Mouse (Mus musculus): ENCODE data around the gene Pcp4. TPM values are rescaled to one million over a fixed set of nuclear protein-coding genes. Genes with fewer than 3 reads are reported as not detected.

Gene Pcp4
- polyA plus RNA-seq, 1 experiment from 2014 or later = 13.8 TPM

DNA sequence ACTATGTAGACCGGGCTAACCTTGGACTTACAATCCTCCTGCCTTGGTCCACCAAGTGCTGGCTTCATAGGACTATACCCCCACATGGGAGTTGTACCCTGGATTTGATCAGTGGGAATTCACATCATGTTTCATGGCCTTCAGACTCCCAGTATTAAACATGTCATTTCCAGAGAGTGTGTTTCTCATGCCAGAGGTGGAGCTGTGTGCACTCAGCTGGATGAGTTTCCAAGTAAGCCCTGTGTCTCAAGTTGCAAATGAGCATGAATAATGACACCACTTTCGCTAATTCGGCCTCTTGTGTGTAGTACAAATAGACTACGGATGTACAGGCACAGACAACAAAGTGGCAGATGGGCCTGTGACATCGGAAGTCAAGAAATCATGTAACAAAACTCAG, 20.6 kb downstream of the Pcp4 start:
- H3K27ac ChIP-seq (replicated peaks) = no peak overlapping the region
- no peak overlapping the region for H3K4me3 ChIP-seq (replicated peaks)
- H3K27me3 ChIP-seq = no peaks in the 10 kb centered on the region
- 68% methylated on average over 5 of the region's 5 CpGs for WGBS
- no peak overlapping the region for H3K4me2 ChIP-seq (replicated peaks)
- no peak overlapping the region for H3K9ac ChIP-seq
- ATAC-seq (ENCODE audit: insufficient number of reproducible peaks, low FRiP score, low TSS enrichment, low read depth) = no peak
- H3K36me3 ChIP-seq = no peaks in the 10 kb centered on the region
- no peaks in the 10 kb centered on the region for H3K9me3 ChIP-seq (replicated peaks)
- no peaks in the 10 kb centered on the region for H3K4me1 ChIP-seq

DNA sequence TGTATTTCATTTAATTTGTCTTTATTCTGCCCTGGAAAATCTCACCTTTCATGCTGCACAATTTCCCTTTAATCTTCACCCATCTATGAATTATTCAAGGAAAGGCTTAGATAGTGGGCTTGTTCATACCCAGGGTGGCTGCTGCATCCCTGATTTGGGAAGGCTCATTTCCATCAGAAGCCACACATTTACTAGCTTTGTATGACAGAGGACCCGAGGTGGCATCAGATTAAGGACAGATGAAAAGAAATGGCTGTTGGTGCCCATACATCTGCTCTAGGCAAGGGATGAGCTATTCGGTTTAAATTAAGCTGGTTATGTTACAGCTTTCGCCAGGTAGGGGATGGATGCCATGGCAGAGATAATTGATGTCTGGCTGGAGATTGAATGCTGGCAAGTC, 24.1 kb downstream of the Pcp4 start:
- no peak overlapping the region for H3K4me2 ChIP-seq (replicated peaks)
- H3K9me3 ChIP-seq (replicated peaks) = no peaks in the 10 kb centered on the region
- no peak for ATAC-seq (ENCODE audit: insufficient number of reproducible peaks, low FRiP score, low TSS enrichment, low read depth)
- no peak overlapping the region for H3K4me3 ChIP-seq (replicated peaks)
- no peaks in the 10 kb centered on the region for H3K36me3 ChIP-seq
- no peak overlapping the region for H3K9ac ChIP-seq
- H3K4me1 ChIP-seq = no peaks in the 10 kb centered on the region
- 75% methylated on average over 3 of the region's 3 CpGs for WGBS
- H3K27me3 ChIP-seq = no peaks in the 10 kb centered on the region
- H3K27ac ChIP-seq (replicated peaks) = no peak overlapping the region

DNA sequence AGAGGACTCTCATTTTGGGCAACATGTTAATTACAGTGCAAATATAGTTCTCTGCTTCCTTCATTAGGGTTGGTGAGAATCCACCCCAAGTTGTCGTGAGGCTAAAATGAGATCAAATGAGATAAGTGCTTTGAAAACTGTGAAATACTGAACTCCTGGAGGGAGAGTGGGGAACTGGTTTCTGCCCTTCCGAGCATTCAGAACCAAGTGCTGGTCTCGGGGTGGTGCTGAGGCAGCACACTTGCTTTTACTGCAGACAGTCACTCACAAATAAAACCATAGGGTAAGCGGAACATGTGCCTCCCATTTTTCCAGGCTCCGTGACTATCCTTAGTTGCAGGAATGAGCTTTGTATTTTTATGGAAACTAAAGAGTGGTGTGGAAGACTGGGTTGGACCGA, 26.7 kb downstream of the Pcp4 start:
- ATAC-seq (ENCODE audit: insufficient number of reproducible peaks, low FRiP score, low TSS enrichment, low read depth) = no peak
- WGBS = 62% methylated on average over 6 of the region's 6 CpGs
- no peak overlapping the region for H3K4me3 ChIP-seq (replicated peaks)
- H3K4me1 ChIP-seq = no peaks in the 10 kb centered on the region
- no peaks in the 10 kb centered on the region for H3K36me3 ChIP-seq
- no peak overlapping the region for H3K9ac ChIP-seq
- H3K4me2 ChIP-seq (replicated peaks) = no peak overlapping the region
- no peaks in the 10 kb centered on the region for H3K9me3 ChIP-seq (replicated peaks)
- H3K27ac ChIP-seq (replicated peaks) = no peak overlapping the region
- H3K27me3 ChIP-seq = peaks cover 3% of the 10 kb centered on the region; the same call in 1 of the 2 replicates

DNA sequence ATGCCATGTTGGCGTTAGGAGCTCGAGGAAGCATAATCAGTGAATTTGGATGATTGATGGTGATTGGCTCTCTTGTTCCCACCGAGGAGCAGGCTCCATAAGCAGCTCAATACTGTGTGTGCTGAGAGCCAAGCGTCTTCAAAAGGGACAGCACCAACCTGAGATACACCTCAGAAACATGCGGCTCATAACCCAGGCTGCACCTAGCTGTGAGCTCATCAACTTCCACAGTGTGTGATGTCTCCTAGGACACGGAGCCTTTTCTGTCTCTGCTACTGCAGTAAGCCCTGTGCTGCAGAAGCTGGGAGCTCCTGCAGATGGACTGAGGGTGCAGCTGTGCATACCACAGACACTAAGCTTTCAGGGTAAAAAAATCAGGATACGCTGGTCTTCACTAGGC, 31.5 kb downstream of the Pcp4 start:
- Histone ChIP-seq H3K36me3 (no peaks in the 10 kb centered on the region), H3K9me3 (replicated peaks) (no peaks in the 10 kb centered on the region), H3K27me3 (peaks cover 3% of the 10 kb centered on the region; the same call in 1 of the 2 replicates), H3K27ac (replicated peaks) (no peak overlapping the region), H3K4me1 (no peaks in the 10 kb centered on the region), H3K9ac (no peak overlapping the region), H3K4me2 (replicated peaks) (no peak overlapping the region), H3K4me3 (replicated peaks) (no peak overlapping the region)
- 68% methylated on average over 7 of the region's 7 CpGs for WGBS
- ATAC-seq (ENCODE audit: insufficient number of reproducible peaks, low FRiP score, low TSS enrichment, low read depth) = no peak

DNA sequence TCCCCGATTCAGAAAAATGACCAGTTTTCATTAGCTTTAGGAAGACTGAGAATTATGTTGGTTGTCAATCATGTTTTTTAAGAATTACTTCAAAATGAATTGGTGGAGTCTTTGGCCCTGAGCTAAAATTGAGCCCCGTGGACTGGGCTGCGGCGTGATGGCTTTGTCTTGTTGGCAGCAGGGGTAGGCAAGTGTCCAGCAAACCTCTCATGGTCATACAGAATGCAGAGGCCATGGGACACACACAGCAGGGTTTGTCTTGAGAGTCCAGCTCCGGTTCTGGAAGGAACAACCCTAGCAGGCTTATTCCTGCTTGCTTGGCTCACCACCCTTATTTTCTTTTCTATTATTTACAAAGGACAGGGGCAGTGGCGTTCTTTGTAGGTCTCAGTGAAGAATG, 33.8 kb downstream of the Pcp4 start:
- ATAC-seq (ENCODE audit: insufficient number of reproducible peaks, low FRiP score, low TSS enrichment, low read depth) = no peak
- Histone ChIP-seq H3K9me3 (replicated peaks) (no peaks in the 10 kb centered on the region), H3K27me3 (peaks cover 3% of the 10 kb centered on the region; the same call in 1 of the 2 replicates), H3K36me3 (no peaks in the 10 kb centered on the region), H3K27ac (replicated peaks) (no peak overlapping the region), H3K4me3 (replicated peaks) (no peak overlapping the region), H3K9ac (no peak overlapping the region), H3K4me2 (replicated peaks) (no peak overlapping the region), H3K4me1 (no peaks in the 10 kb centered on the region)
- WGBS = 82% methylated on average over 6 of the region's 6 CpGs

DNA sequence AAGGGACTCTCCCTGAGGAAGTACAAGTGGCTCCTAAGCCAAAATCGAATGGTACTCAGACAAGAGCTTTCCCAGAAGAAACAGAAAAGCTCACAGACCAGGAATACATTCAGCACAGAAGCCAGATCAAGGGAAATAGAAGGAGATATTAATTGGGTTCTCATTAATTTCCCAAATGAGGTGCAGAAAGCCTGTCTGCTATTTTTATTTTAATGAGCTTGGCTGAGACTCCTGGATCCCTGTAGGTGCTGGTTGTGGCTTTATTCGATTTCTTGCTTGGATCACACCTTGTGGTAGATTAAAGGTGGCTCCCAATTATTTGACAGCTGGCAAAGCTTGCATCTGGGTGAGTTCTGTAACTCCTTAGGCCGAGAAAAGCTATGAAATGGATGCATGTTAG, 35.2 kb downstream of the Pcp4 start:
- Histone ChIP-seq H3K4me2 (replicated peaks) (no peak overlapping the region), H3K27me3 (peaks cover 3% of the 10 kb centered on the region; the same call in 1 of the 2 replicates), H3K4me1 (no peaks in the 10 kb centered on the region), H3K9ac (no peak overlapping the region), H3K27ac (replicated peaks) (no peak overlapping the region), H3K36me3 (no peaks in the 10 kb centered on the region), H3K4me3 (replicated peaks) (no peak overlapping the region), H3K9me3 (replicated peaks) (no peaks in the 10 kb centered on the region)
- no peak for ATAC-seq (ENCODE audit: insufficient number of reproducible peaks, low FRiP score, low TSS enrichment, low read depth)
- WGBS = 68% methylated on average over 3 of the region's 3 CpGs

DNA sequence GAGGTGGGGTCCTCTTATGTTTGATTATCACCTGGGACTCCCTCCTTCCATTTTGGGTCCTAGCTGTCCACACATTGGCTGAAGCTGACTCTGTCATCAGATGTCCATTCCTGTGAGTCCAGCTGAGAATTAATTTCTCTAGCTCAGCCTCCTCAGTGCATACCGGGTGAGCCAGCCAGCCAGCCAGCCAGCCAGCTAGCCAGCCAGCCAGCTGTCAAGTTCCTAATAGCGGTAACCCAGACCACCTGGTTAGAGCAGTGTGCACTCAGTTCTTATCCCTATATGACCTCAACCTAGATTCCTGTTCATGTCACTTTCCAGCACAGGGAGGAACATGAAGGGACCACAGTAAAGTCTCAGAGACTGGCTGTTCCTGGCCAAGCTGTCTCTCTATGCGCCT, 47.1 kb downstream of the Pcp4 start:
- H3K27ac ChIP-seq (replicated peaks) = no peak overlapping the region
- no peaks in the 10 kb centered on the region for H3K9me3 ChIP-seq (replicated peaks)
- no peak for ATAC-seq (ENCODE audit: insufficient number of reproducible peaks, low FRiP score, low TSS enrichment, low read depth)
- no peaks in the 10 kb centered on the region for H3K36me3 ChIP-seq
- H3K9ac ChIP-seq = no peak overlapping the region
- no peaks in the 10 kb centered on the region for H3K4me1 ChIP-seq
- H3K4me3 ChIP-seq (replicated peaks) = no peak overlapping the region
- no peak overlapping the region for H3K4me2 ChIP-seq (replicated peaks)
- H3K27me3 ChIP-seq = no peaks in the 10 kb centered on the region
- 66% methylated on average over 3 of the region's 3 CpGs for WGBS

DNA sequence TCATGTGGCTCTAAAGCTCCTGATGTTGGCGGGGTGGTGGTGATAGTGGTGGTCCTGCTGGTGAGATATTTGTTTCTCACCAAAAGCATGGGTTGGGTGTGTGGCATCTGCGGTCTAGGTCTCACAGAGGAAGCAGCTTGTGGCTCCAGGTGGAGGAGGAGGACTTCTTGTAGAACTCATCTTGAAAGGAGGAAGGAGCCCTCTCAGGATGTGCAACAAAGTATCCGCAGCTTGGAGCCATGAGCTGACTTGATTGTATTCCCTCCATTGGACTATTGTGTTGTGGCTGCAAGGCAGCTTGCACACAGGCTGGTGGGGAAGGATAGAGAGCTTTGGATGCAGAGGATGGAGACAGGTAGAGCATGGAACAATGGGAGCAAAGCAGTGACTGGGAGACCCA, 60.1 kb downstream of the Pcp4 start:
- H3K9me3 ChIP-seq (replicated peaks) = no peaks in the 10 kb centered on the region
- WGBS = 93% methylated on average over 3 of the region's 3 CpGs
- H3K4me2 ChIP-seq (replicated peaks) = no peak overlapping the region
- no peaks in the 10 kb centered on the region for H3K4me1 ChIP-seq
- H3K27me3 ChIP-seq = no peaks in the 10 kb centered on the region
- H3K27ac ChIP-seq (replicated peaks) = no peak overlapping the region
- H3K36me3 ChIP-seq = no peaks in the 10 kb centered on the region
- ATAC-seq (ENCODE audit: insufficient number of reproducible peaks, low FRiP score, low TSS enrichment, low read depth) = no peak
- no peak overlapping the region for H3K4me3 ChIP-seq (replicated peaks)
- H3K9ac ChIP-seq = no peak overlapping the region

DNA sequence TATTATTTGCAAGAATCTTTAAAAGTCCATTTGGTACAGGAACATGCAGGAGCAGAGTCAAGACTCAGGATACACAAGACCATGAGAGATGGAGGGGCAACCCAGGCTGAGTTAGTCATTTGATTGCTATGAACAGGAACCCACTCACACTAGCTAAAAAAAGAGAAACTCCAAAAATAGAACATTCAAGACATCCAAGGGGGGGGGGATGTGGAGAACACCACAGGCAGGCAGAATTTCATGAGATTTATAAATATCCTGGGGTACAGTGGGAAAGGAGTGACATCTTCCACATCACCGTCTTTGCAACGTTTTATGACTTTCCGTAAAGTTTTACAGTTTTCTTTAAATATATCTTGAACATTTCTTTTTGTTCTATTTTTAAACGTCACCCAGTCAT, 61.1 kb downstream of the Pcp4 start:
- H3K4me2 ChIP-seq (replicated peaks) = no peak overlapping the region
- no peak overlapping the region for H3K27ac ChIP-seq (replicated peaks)
- no peaks in the 10 kb centered on the region for H3K27me3 ChIP-seq
- WGBS = 67% methylated on average over 4 of the region's 4 CpGs
- H3K4me1 ChIP-seq = no peaks in the 10 kb centered on the region
- H3K4me3 ChIP-seq (replicated peaks) = no peak overlapping the region
- no peaks in the 10 kb centered on the region for H3K9me3 ChIP-seq (replicated peaks)
- ATAC-seq (ENCODE audit: insufficient number of reproducible peaks, low FRiP score, low TSS enrichment, low read depth) = no peak
- no peak overlapping the region for H3K9ac ChIP-seq
- H3K36me3 ChIP-seq = no peaks in the 10 kb centered on the region

DNA sequence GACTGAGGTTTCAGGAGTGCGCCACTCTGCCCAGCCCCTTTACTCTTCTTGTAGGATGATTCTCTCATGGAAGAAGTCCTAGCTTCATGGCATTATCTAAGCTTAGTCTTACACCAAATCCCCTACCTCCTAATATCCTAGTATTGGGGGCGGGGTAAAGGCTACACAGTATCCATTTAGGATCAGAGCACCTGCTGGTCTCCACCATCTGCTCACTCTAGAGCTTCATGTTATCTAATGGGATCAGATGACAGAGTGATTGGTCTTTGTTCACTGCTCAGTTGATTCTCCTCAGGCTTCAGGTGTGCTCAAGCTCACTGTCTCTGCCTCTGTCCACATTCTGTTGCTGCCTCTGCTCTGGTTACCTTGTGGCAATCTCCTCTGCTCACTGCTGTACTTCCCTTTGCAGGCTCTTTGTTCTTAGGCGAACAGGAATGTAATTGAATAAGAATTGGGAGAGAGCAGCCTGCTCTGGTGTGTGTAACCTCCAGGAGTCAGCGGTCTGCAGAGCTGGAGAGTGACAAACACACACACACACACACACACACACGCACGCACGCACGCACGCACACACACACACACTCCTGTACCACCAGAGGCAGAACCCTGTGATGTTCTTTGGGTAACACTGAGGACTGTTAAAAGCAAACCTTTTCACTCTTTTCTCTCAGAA, 62.6 kb downstream of the Pcp4 start:
- H3K4me2 ChIP-seq (replicated peaks) = no peak overlapping the region
- no peaks in the 10 kb centered on the region for H3K27me3 ChIP-seq
- 68% methylated on average over 9 of the region's 9 CpGs for WGBS
- H3K36me3 ChIP-seq = no peaks in the 10 kb centered on the region
- H3K9ac ChIP-seq = no peak overlapping the region
- H3K27ac ChIP-seq (replicated peaks) = no peak overlapping the region
- ATAC-seq (ENCODE audit: insufficient number of reproducible peaks, low FRiP score, low TSS enrichment, low read depth) = no peak
- no peak overlapping the region for H3K4me3 ChIP-seq (replicated peaks)
- no peaks in the 10 kb centered on the region for H3K4me1 ChIP-seq
- no peaks in the 10 kb centered on the region for H3K9me3 ChIP-seq (replicated peaks)

DNA sequence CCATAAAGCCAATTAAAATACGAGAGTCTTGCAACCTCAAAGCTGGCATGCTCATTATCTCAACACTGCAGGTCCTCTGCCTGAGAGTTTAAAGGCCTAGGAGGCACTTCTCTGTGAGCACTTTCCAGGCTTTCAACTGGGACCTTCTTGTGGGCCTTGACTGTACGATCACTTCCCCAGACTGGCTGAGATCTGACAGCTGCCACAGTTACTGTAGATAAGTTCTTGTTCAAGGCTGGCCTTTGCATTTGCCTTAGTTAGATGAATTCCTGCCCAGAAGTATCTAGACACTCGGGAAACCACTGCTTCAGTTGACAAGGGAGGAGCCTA, 63.1 kb downstream of the Pcp4 start:
- Histone ChIP-seq H3K9ac (no peak overlapping the region), H3K36me3 (no peaks in the 10 kb centered on the region), H3K4me1 (no peaks in the 10 kb centered on the region), H3K27me3 (no peaks in the 10 kb centered on the region), H3K4me2 (replicated peaks) (no peak overlapping the region), H3K4me3 (replicated peaks) (no peak overlapping the region), H3K27ac (replicated peaks) (no peak overlapping the region), H3K9me3 (replicated peaks) (no peaks in the 10 kb centered on the region)
- 49% methylated on average over 3 of the region's 3 CpGs for WGBS
- ATAC-seq (ENCODE audit: insufficient number of reproducible peaks, low FRiP score, low TSS enrichment, low read depth) = no peak

DNA sequence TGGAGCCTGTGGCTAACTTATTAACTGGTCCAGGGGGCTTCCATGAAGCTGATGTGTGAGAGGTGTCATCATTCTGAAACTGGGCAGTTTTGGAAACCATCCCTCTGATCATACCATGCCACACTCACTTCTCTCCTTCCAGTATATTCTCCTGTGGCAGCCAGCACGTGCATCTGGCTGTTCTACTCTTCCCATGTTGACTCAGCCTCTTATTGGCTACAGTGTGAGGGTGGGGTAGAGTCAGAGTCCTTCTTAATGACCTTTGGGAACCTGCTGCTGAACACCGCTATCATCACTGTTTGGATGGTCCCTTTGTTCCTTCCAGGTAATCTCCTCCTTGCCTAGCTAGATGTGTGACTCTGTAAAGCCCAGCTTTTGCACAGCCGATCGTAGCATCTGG, 63.6 kb downstream of the Pcp4 start:
- 78% methylated on average over 4 of the region's 4 CpGs for WGBS
- no peak overlapping the region for H3K27ac ChIP-seq (replicated peaks)
- no peaks in the 10 kb centered on the region for H3K4me1 ChIP-seq
- ATAC-seq (ENCODE audit: insufficient number of reproducible peaks, low FRiP score, low TSS enrichment, low read depth) = no peak
- no peak overlapping the region for H3K4me2 ChIP-seq (replicated peaks)
- H3K36me3 ChIP-seq = no peaks in the 10 kb centered on the region
- no peaks in the 10 kb centered on the region for H3K27me3 ChIP-seq
- H3K9me3 ChIP-seq (replicated peaks) = no peaks in the 10 kb centered on the region
- H3K4me3 ChIP-seq (replicated peaks) = no peak overlapping the region
- no peak overlapping the region for H3K9ac ChIP-seq

Measured in embryonic facial prominence, embryonic 15.5 days (tissue).